Mouse (Mus musculus) testis, adult 2 months (tissue): Measurements from ENCODE around the gene Ggt5.

Experiments used
- CTCF ChIP-seq: fragments of 200-500 bp; IDR thresholded peaks from 2 replicates; pipeline ENCODE4 v1.5.1; 2012; ENCODE audit warnings: low read depth, mild to moderate bottlenecking, inconsistent platforms, low read length, moderate library complexity; ENCODE audit not compliant: control insufficient read depth, insufficient read depth, insufficient replicate concordance
- POLR2A ChIP-seq: fragments of 200-500 bp; IDR thresholded peaks from 2 replicates; pipeline ENCODE4 v1.6.1; 2012; ENCODE audit warnings: low read depth, mild to moderate bottlenecking, inconsistent platforms, low read length, moderate library complexity; ENCODE audit not compliant: control insufficient read depth

GRCm38 (mm10) chr10:75552701-75553450 lies 36.3 kb upstream of the Ggt5 start:
- TF ChIP-seq CTCF (no peak), POLR2A (no peak)
